8 mouse cellular contexts compared by ENCODE assay signal in genomic region chr2:15055741-15056151, GRCm38 (mm10). TPM values are rescaled to one million over a fixed set of nuclear protein-coding genes. Genes with fewer than 3 reads are reported as not detected.
DNase-seq lines count a peak whose midpoint lies in the region; ATAC-seq and TF ChIP-seq lines count a peak whose summit lies in the region.

No protein-coding gene starts in this region.

- peak; percentile 90 for DNase-seq in heart, adult 11 months
- DNase-seq in heart, adult 9 months (ENCODE audit: low spot score in 2 of 2) = no peak
- peak; percentile 12 for DNase-seq in CH12.LX (ENCODE audit: extremely low read depth)
- DNase-seq in forebrain, embryonic 11.5 days (ENCODE audit: low spot score) = no peak
- DNase-seq in thymus, postnatal 10 days (ENCODE audit: low spot score in 2 of 2) = no peak
- no peak for DNase-seq in urinary bladder, postnatal 14 days (ENCODE audit: low spot score)

- no peaks in the 10 kb centered on the region for H3K27me3 ChIP-seq in CH12.LX (replicated peaks)
- no peaks in the 10 kb centered on the region for H3K27me3 ChIP-seq in forebrain, embryonic 11.5 days (ENCODE audit: control insufficient read depth, insufficient read depth, low read length)
- no peaks in the 10 kb centered on the region for H3K27me3 ChIP-seq in liver, embryonic 12.5 days (replicated peaks)
- H3K27me3 ChIP-seq in neural tube, embryonic 14.5 days (ENCODE audit: control insufficient read depth, insufficient read depth, low read length) = no peaks in the 10 kb centered on the region

- no peak for TF ChIP-seq CTCF in CH12.LX (conservative IDR thresholded peaks at IDR 0.05 in 1 of 2, IDR thresholded peaks at IDR 0.05 in 1 of 2; ENCODE audit: low read depth in 2 of 2, low read length in 2 of 2)

- peak overlapping the region; percentile 83 for H3K9ac ChIP-seq in CH12.LX (ENCODE audit: insufficient read depth, low read depth)
- H3K9ac ChIP-seq in forebrain, embryonic 11.5 days (ENCODE audit: low read length) = peak overlapping the region; percentile 95
- H3K9ac ChIP-seq in liver, embryonic 12.5 days = peak overlapping the region; percentile 91
- peak overlapping the region; percentile 98 for H3K9ac ChIP-seq in neural tube, embryonic 14.5 days (replicated peaks; ENCODE audit: low read depth, low read length)

- WGBS in forebrain, embryonic 11.5 days = under 1% methylated on average over 15 of the region's 15 CpGs
- WGBS in liver, embryonic 12.5 days (ENCODE audit: insufficient replicate concordance) = 2% methylated on average over 15 of the region's 15 CpGs
- 0% methylated on average over 15 of the region's 15 CpGs for WGBS in neural tube, embryonic 14.5 days

- peak overlapping the region; percentile 80 to 87 (median 86) for H3K4me3 ChIP-seq in CH12.LX (replicated peaks in 1 of 3; ENCODE audit: low read depth in 2 of 3, low read length in 2 of 3, poor library complexity in 1 of 3)
- H3K4me3 ChIP-seq in forebrain, embryonic 11.5 days (ENCODE audit: low read depth, low read length) = peak overlapping the region; percentile 67
- peak overlapping the region; percentile 93 for H3K4me3 ChIP-seq in liver, embryonic 12.5 days
- H3K4me3 ChIP-seq in neural tube, embryonic 14.5 days (ENCODE audit: low read depth, low read length) = peak overlapping the region; percentile 88

- no peak for TF ChIP-seq EP300 in CH12.LX (IDR thresholded peaks at IDR 0.05; ENCODE audit: low read length)

- no peak overlapping the region for H3K27ac ChIP-seq in CH12.LX (ENCODE audit: insufficient read depth, low read depth)
- peak overlapping the region; percentile 90 for H3K27ac ChIP-seq in forebrain, embryonic 11.5 days (ENCODE audit: low read depth, low read length)
- H3K27ac ChIP-seq in liver, embryonic 12.5 days = peak overlapping the region; percentile 85
- H3K27ac ChIP-seq in neural tube, embryonic 14.5 days (ENCODE audit: low read depth, low read length) = peak overlapping the region; percentile 96

- dilution Hi-C loops in CH12.LX (cut with MboI; ENCODE audit: extremely low pct_ligation_motif_present, extremely low pct_unique_long_range_greater_than_20kb, low sequenced_read_pairs) = no loop called here

- no peak for TF ChIP-seq POLR2A in CH12.LX (IDR thresholded peaks at IDR 0.05; ENCODE audit: low read depth, low read length)

- no peaks in the 10 kb centered on the region for H3K9me3 ChIP-seq in CH12.LX (replicated peaks; ENCODE audit: low read length)
- H3K9me3 ChIP-seq in forebrain, embryonic 11.5 days (ENCODE audit: control insufficient read depth, low read length) = no peaks in the 10 kb centered on the region
- no peaks in the 10 kb centered on the region for H3K9me3 ChIP-seq in liver, embryonic 12.5 days (replicated peaks)
- no peaks in the 10 kb centered on the region for H3K9me3 ChIP-seq in neural tube, embryonic 14.5 days (ENCODE audit: control insufficient read depth, low read length)

- no peaks in the 10 kb centered on the region; the same call in 1 of the 2 replicates for H3K79me2 ChIP-seq in CH12.LX (replicated peaks; ENCODE audit: control insufficient read depth, extremely low read depth, insufficient read depth, poor library complexity, severe bottlenecking)

- H3K36me3 ChIP-seq in CH12.LX (replicated peaks in 1 of 2; ENCODE audit: control insufficient read depth in 1 of 2, insufficient read depth in 1 of 2, low read length in 1 of 2) = no peaks in the 10 kb centered on the region
- no peaks in the 10 kb centered on the region for H3K36me3 ChIP-seq in forebrain, embryonic 11.5 days (ENCODE audit: control insufficient read depth, insufficient read depth, low read length)
- no peaks in the 10 kb centered on the region for H3K36me3 ChIP-seq in liver, embryonic 12.5 days
- no peaks in the 10 kb centered on the region for H3K36me3 ChIP-seq in neural tube, embryonic 14.5 days (ENCODE audit: control insufficient read depth, insufficient read depth, low read length)

- in situ Hi-C loops in CH12.LX (cut with MboI; ENCODE audit: low pct_ligation_motif_present, low pct_unique_long_range_greater_than_20kb, low sequenced_read_pairs) = no loop called here

- ATAC-seq in forebrain, embryonic 11.5 days (replicated peaks; ENCODE audit: low FRiP score) = no peak
- ATAC-seq in liver, embryonic 12.5 days = no peak
- ATAC-seq in neural tube, embryonic 14.5 days (ENCODE audit: low read depth) = no peak

- H3K4me2 ChIP-seq in CH12.LX (ENCODE audit: insufficient read depth, low read depth, poor library complexity, severe bottlenecking) = peak overlapping the region; percentile 90
- peak overlapping the region; percentile 68 for H3K4me2 ChIP-seq in forebrain, embryonic 11.5 days (ENCODE audit: low read depth, low read length, severe bottlenecking)
- H3K4me2 ChIP-seq in liver, embryonic 12.5 days = peak overlapping the region; percentile 71
- H3K4me2 ChIP-seq in neural tube, embryonic 14.5 days (ENCODE audit: low read depth, low read length) = peak overlapping the region; percentile 55

- no peak for TF ChIP-seq RAD21 in CH12.LX (IDR thresholded peaks at IDR 0.05; ENCODE audit: low read depth, low read length)

- peaks cover 0 to 13% of the 10 kb centered on the region in 2 experiments; a peak in 2 of 4 replicates for H3K4me1 ChIP-seq in CH12.LX (ENCODE audit: control insufficient read depth in 1 of 2, insufficient read depth in 2 of 2)
- 0 out of 2 replicates have a peak, but pooled peaks cover 3% of the 10 kb centered on the region for H3K4me1 ChIP-seq in forebrain, embryonic 11.5 days (replicated peaks; ENCODE audit: control insufficient read depth, insufficient read depth, low read length)
- H3K4me1 ChIP-seq in liver, embryonic 12.5 days = peaks cover 26% of the 10 kb centered on the region
- H3K4me1 ChIP-seq in neural tube, embryonic 14.5 days (ENCODE audit: control insufficient read depth, insufficient read depth, low read length) = peaks cover 23% of the 10 kb centered on the region

TF ChIP-seq in CH12.LX, 34 proteins besides CTCF, POLR2A, EP300 and RAD21:
- TF ChIP-seq MXI1 (IDR thresholded peaks at IDR 0.05; ENCODE audit: low read depth, low read length) = no peak
- 0 out of 2 replicates have a peak, but pooled peaks have one; percentile 3 for TF ChIP-seq SIN3A (IDR thresholded peaks at IDR 0.05; ENCODE audit: low read length)
- TF ChIP-seq ZNF384 (IDR thresholded peaks at IDR 0.05; ENCODE audit: low read depth, low read length) = peak; percentile 67

RNA-seq across cellular contexts. Expression of gene Nsun6, which starts 0.9 kb away (rescaled TPM):
- total RNA-seq in CH12.LX (2012; rRNA removed) (4.6 and 5.0 TPM in 2 replicates), CH12.LX (2014; rRNA removed) (8.1 and 8.4 TPM in 2 replicates)
- polyA plus RNA-seq in CH12.LX (2012; ENCODE audit: insufficient read length, low read depth) = 4.6 and 6.1 TPM in 2 replicates
- 11.3 and 12.4 TPM in 2 replicates for polyA plus RNA-seq in forebrain, embryonic 11.5 days (2014; fragmentation: Nextera tagmentation; extraction: Ambion mirVana)
- 5.6 and 5.7 TPM in 2 replicates for polyA plus RNA-seq in liver, embryonic 12.5 days (2016; fragmentation: Nextera tagmentation; extraction: Ambion mirVana)
- 15.7 and 19.6 TPM in 2 replicates for polyA plus RNA-seq in neural tube, embryonic 14.5 days (2014; fragmentation: Nextera tagmentation; extraction: Ambion mirVana)

RNA-seq across cellular contexts. Expression of gene Arl5b, which starts 6.6 kb away (rescaled TPM):
- 4.2 and 5.0 TPM in 2 replicates for total RNA-seq in CH12.LX (2012; rRNA removed)
- total RNA-seq in CH12.LX (2014; rRNA removed) = 7.1 and 8.2 TPM in 2 replicates
- polyA plus RNA-seq in CH12.LX (2012; ENCODE audit: insufficient read length, low read depth) = 4.8 and 5.2 TPM in 2 replicates
- 46.2 and 53.7 TPM in 2 replicates for polyA plus RNA-seq in forebrain, embryonic 11.5 days (2014; fragmentation: Nextera tagmentation; extraction: Ambion mirVana)
- polyA plus RNA-seq in liver, embryonic 12.5 days (2016; fragmentation: Nextera tagmentation; extraction: Ambion mirVana) = 8.2 and 9.6 TPM in 2 replicates
- 42.4 and 46.0 TPM in 2 replicates for polyA plus RNA-seq in neural tube, embryonic 14.5 days (2014; fragmentation: Nextera tagmentation; extraction: Ambion mirVana)

Comparison
In these comparisons a context has a peak if more than half of its experiments do, and no peak if none do; other contexts are left out.
1. DNase-seq: peak in heart, adult 11 months (single experiment) and CH12.LX (single experiment); none in heart, adult 9 months (0 of 2), forebrain, embryonic 11.5 days (single experiment), thymus, postnatal 10 days (0 of 2) and urinary bladder, postnatal 14 days (single experiment).
2. Peak in every context shown above with its lines, with median percentiles within 50 percentile points of each other: H3K4me2 ChIP-seq, H3K4me3 ChIP-seq and H3K9ac ChIP-seq.